Mouse (Mus musculus) midbrain, embryonic 10.5 days (tissue): ENCODE data around the gene Rapgef3. TPM values are rescaled to one million over a fixed set of nuclear protein-coding genes. Genes with fewer than 3 reads are reported as not detected.

Experiments
- DNase-seq: peaks from one replicate; pipeline ENCODE4 v3.0.0-alpha.2; 2017; ENCODE audit warnings: low spot score
- H3K27ac ChIP-seq: fragments of 300-500 bp; sonication (generic); replicated peaks from 2 replicates; pipeline ENCODE4 v1.5.1; 2016; ENCODE audit warnings: mild to moderate bottlenecking
- H3K27me3 ChIP-seq: fragments of 300-500 bp; sonication (generic); 2 replicates; pipeline ENCODE4 v1.6.1; 2016; ENCODE audit warnings: low read depth, mild to moderate bottlenecking; ENCODE audit not compliant: poor library complexity, severe bottlenecking
- H3K36me3 ChIP-seq: fragments of 300-500 bp; sonication (generic); 2 replicates; pipeline ENCODE4 v1.6.1; 2016; ENCODE audit warnings: mild to moderate bottlenecking, moderate library complexity
- H3K4me1 ChIP-seq: fragments of 300-500 bp; sonication (generic); 2 replicates; pipeline ENCODE4 v1.6.1; 2016
- H3K4me3 ChIP-seq: fragments of 300-500 bp; sonication (generic); 2 replicates; pipeline ENCODE4 v1.5.1; 2016; ENCODE audit warnings: mild to moderate bottlenecking, moderate library complexity
- H3K9me3 ChIP-seq: fragments of 300-500 bp; sonication (generic); replicated peaks from 2 replicates; pipeline ENCODE4 v1.6.1; 2016; ENCODE audit warnings: mild to moderate bottlenecking
- WGBS: fragments of 180-500 bp; shearing (Covaris S2); methylation state at CpG from one replicate; pipeline ENCODE4 v1.1.7; 2016; 5-methylcytosine and 5-hydroxymethylcytosine counted together
- polyA plus RNA-seq: library from polyadenylated mRNA; unstranded; fragments of >200 nt; fragmentation: Nextera tagmentation; extraction: Ambion mirVana; gene quantifications from 2 replicates; pipeline ENCODE4 v1.2.1, GENCODE M21; 2016

Gene Rapgef3
- polyA plus RNA-seq, 1 experiment from 2014 or later: 5.3 TPM

DNA sequence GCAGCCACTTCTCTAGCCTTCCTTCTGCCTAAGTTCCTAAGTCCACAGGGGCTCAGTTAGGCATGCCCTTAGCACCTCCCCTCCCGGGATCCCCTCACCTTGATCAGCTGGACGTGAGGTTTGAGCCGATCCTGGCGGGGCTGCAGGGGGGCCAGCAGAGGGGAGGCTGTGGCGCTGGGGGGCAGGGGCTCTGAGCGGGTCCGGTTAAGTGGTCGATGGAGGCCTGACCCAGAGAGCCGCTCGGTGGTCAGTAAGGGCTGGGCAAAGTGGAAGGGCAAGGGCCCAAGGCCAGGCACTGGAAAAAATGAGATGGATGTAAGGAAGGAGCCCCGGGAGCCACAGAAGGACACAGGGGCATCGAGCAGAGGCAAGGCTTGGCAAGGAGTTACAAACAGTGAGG lies 40.1 kb upstream of the Rapgef3 start:
- no peaks in the 10 kb centered on the region for H3K9me3 ChIP-seq
- H3K4me3 ChIP-seq: no peak overlapping the region
- H3K27ac ChIP-seq: no peak overlapping the region
- H3K27me3 ChIP-seq: no peaks in the 10 kb centered on the region
- WGBS: 79% methylated on average over 12 of the region's 12 CpGs
- peaks cover 18% of the 10 kb centered on the region for H3K4me1 ChIP-seq
- H3K36me3 ChIP-seq: peaks cover 69% of the 10 kb centered on the region
- no peak for DNase-seq

DNA sequence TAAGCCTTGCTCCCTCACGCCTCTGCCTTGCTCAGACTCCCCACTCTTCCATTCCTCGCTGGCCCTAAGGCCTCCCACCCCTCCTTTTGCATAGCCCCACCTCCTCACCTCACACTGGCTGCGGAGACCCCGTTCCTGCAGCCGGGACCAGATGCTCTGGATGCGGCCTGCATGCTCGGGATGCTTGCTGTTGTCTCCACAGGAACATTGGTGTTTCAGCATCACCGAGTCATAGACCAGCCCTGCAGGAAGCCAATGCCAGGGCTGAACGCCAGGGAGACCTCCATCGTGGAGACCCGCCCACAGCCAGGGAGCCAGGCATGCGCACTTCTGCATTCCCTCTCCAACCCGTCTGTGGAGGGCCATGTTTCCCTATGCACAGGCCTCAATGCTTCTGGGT lies 34.8 kb upstream of the Rapgef3 start:
- Histone ChIP-seq H3K9me3 (no peaks in the 10 kb centered on the region), H3K4me3 (peak overlapping the region; percentile 47), H3K27ac (peak overlapping the region; percentile 75), H3K4me1 (peaks cover 56% of the 10 kb centered on the region), H3K36me3 (peaks cover 67% of the 10 kb centered on the region), H3K27me3 (no peaks in the 10 kb centered on the region; the same call in 1 of the 2 replicates)
- WGBS: 10% methylated on average over 13 of the region's 13 CpGs
- peak; percentile 71 for DNase-seq

DNA sequence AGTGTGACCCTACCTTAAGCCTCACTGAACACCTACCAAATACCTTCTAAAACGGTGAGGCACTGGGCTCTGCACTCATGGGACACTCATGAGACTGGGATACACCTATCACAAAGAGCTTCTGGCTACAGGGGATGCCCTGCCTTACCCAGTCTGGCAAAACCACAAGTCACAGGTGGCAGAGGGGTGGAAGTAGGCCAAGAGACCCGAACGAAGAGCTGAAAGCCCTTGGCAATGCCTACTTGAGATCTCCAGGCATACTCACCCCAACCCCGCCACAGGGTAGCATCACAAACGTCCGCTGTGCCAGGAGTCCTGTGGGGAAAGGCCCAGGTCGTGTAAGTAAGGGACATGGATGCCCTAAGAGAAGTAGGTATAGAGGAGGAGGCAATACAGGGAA lies 34.0 kb upstream of the Rapgef3 start:
- no peaks in the 10 kb centered on the region for H3K9me3 ChIP-seq
- H3K4me1 ChIP-seq: peaks cover 62% of the 10 kb centered on the region
- 0 out of 2 replicates have a peak overlapping the region, but pooled peaks have one; percentile 75 for H3K27ac ChIP-seq
- WGBS: 82% methylated on average over 7 of the region's 7 CpGs
- H3K36me3 ChIP-seq: peaks cover 67% of the 10 kb centered on the region
- H3K4me3 ChIP-seq: no peak overlapping the region
- no peak for DNase-seq
- H3K27me3 ChIP-seq: no peaks in the 10 kb centered on the region; the same call in 1 of the 2 replicates

DNA sequence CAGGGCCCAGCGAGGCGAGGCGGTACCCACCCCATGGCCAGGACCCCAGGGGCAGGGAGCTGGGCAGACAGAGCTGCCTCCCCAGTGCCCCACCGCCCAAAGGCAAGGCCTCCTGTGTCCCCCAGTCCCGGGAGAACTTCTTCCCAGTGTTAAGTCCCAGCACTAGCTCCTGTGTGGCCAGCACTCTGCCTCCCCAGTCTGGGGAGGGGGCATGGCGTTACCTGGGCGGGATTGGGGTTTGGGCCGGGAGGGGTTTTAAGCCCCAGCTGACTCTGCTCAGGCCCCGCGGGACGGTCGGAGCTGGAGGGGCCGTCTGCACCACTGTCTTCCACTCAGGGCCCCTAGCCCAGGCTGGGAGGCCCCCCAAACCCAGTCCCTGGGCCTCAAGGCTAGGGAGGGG lies 33.1 kb upstream of the Rapgef3 start:
- WGBS: 85% methylated on average over 13 of the region's 13 CpGs
- H3K36me3 ChIP-seq: peaks cover 67% of the 10 kb centered on the region

DNA sequence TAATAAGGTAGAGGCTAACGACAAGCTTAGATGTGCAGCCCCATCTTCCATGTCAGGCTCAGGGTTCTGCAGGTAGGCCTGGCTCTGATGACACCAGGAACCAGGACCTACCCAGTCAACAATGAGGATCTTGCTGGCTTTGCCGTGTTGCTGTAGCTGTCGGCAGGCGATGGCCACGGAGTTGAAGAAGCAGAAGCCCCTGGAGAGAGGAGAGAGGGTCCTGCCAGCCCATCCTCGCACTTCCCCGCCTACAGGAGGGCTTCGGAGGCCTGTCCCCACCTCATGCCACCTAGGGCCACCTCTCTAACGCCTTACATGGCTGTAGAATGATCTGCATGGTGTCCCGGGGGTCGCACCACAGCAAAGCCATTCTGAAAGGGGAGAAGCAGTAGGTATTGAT lies 31.7 kb upstream of the Rapgef3 start:
- 84% methylated on average over 11 of the region's 11 CpGs for WGBS
- Histone ChIP-seq H3K36me3 (peaks cover 74% of the 10 kb centered on the region), H3K4me1 (peaks cover 56% of the 10 kb centered on the region), H3K9me3 (no peaks in the 10 kb centered on the region), H3K4me3 (no peak overlapping the region), H3K27ac (peak overlapping the region; percentile 55), H3K27me3 (no peaks in the 10 kb centered on the region; the same call in 1 of the 2 replicates)
- no peak for DNase-seq

More for the DNA sequence above, 33.1 kb upstream of the Rapgef3 start:
- H3K27me3 ChIP-seq: no peaks in the 10 kb centered on the region; the same call in 1 of the 2 replicates
- DNase-seq: no peak
- H3K27ac ChIP-seq: peak overlapping the region; percentile 56
- H3K4me1 ChIP-seq: peaks cover 56% of the 10 kb centered on the region
- no peaks in the 10 kb centered on the region for H3K9me3 ChIP-seq
- no peak overlapping the region for H3K4me3 ChIP-seq

DNA sequence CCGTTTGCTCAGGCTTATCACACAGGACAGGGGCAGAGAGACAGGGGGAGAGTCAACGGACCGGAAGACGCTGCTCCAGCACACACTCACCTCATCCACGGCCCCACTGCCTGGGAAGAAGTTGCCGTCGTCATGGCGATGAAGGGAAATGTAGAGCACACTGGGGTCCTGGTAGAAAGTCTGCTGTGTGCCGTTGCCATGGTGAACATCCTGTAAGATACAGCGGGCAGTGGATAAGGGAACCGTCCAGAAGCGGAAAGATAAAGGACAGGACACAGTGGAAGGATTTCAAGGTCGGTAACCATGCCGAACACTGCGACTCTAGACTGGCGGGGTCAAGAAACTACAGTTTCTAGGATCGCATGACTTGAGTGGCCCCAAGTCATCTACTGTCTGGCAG lies 30.4 kb upstream of the Rapgef3 start:
- peak overlapping the region; percentile 67 for H3K27ac ChIP-seq
- peak; percentile 80 for DNase-seq
- H3K36me3 ChIP-seq: peaks cover 81% of the 10 kb centered on the region
- H3K27me3 ChIP-seq: no peaks in the 10 kb centered on the region; the same call in 1 of the 2 replicates
- H3K4me3 ChIP-seq: no peak overlapping the region
- H3K4me1 ChIP-seq: peaks cover 56% of the 10 kb centered on the region
- WGBS: 42% methylated on average over 17 of the region's 17 CpGs
- H3K9me3 ChIP-seq: no peaks in the 10 kb centered on the region

DNA sequence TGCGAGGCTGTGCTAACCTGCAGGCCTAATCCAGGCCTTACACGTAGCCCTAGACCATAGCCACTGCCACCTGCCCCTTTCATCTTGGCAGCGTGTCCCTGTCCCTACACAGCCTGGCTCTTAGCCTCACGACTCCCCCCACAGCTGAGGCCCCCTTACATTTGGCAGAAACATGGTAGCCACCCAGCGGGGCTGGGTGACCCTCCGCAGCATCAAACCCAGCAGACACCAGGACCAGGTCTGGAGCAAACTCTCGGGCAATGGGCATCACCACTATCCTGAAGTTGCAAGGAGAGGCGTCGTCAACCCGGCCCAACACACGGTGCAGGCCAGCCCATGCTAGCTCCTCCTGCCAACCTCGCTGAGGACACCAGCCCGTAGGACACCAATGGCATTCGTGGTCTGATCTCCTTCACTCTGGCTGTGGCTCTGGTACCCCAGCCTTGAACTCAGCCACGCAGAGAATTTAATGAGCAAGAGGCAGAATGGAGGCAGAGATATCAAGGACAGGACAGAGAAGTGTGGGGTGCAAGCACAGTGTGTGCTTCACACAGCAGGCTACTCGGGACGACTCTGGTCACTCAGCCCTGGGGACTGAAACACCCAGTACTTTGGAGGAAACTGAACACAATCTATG lies 29.0 kb upstream of the Rapgef3 start:
- Histone ChIP-seq H3K4me1 (peaks cover 43% of the 10 kb centered on the region), H3K27me3 (no peaks in the 10 kb centered on the region; the same call in 1 of the 2 replicates), H3K36me3 (peaks cover 87% of the 10 kb centered on the region), H3K27ac (peak overlapping the region; percentile 58), H3K9me3 (no peaks in the 10 kb centered on the region), H3K4me3 (no peak overlapping the region)
- WGBS: 93% methylated on average over 17 of the region's 17 CpGs
- DNase-seq: no peak

DNA sequence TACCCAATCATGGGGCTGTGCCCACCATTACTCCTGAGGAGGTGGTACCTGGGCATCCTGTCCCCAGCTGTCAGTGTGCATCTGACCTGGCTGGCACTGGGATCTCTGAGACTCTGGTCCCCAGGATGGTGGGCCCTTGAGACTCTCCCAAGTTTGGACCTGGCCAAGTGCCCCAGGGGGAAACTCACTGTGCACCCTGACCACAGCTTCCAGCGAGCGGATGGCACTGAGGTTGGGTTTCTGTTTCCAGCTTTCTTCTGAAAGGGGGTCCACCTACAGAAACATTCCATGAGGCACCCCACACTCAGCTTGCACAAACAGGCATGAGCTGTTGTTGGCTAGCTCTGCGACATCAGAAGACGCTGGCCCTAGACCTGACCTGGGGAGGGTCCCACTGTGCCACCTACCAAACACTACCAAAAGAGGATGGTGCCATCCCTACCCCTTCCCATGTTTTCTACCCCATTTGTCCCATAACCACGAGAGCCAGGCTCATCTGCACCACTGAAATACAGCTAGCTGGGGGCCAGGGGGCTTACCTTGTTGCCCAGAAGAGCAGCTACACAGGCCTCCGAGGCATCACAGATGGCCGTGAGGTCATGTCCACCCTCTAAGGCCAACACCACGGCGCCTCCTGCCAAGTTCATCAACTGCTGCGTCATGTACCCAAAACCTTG lies 27.9 kb upstream of the Rapgef3 start:
- DNase-seq: no peak
- Histone ChIP-seq H3K27me3 (no peaks in the 10 kb centered on the region), H3K4me3 (no peak overlapping the region), H3K4me1 (peaks cover 34% of the 10 kb centered on the region), H3K27ac (no peak overlapping the region), H3K9me3 (no peaks in the 10 kb centered on the region), H3K36me3 (peaks cover 87% of the 10 kb centered on the region)
- WGBS: 94% methylated on average over 10 of the region's 10 CpGs

DNA sequence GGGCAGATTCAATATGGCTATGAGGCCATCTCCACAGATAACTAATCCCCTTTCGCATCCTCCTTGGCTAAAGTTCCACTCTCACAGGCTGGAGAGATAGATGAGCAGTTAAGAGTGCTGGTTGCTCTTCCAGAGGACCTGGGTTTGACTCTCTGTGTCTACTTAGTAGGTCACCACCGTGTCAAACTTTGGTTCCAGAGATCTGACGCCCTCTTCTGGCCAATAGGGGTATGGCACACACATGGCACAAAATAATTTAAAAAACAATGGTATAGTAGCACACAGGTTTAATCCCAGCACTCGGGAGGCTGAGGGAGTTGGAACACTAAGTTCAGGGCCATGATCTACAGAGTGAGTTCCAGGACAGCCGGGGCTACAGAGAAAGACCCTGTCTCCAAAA lies 26.5 kb upstream of the Rapgef3 start:
- Histone ChIP-seq H3K4me3 (no peak overlapping the region), H3K27me3 (no peaks in the 10 kb centered on the region), H3K4me1 (peaks cover 23% of the 10 kb centered on the region), H3K9me3 (no peaks in the 10 kb centered on the region), H3K36me3 (peaks cover 80% of the 10 kb centered on the region), H3K27ac (no peak overlapping the region)
- DNase-seq: no peak
- 70% methylated on average over 5 of the region's 5 CpGs for WGBS

DNA sequence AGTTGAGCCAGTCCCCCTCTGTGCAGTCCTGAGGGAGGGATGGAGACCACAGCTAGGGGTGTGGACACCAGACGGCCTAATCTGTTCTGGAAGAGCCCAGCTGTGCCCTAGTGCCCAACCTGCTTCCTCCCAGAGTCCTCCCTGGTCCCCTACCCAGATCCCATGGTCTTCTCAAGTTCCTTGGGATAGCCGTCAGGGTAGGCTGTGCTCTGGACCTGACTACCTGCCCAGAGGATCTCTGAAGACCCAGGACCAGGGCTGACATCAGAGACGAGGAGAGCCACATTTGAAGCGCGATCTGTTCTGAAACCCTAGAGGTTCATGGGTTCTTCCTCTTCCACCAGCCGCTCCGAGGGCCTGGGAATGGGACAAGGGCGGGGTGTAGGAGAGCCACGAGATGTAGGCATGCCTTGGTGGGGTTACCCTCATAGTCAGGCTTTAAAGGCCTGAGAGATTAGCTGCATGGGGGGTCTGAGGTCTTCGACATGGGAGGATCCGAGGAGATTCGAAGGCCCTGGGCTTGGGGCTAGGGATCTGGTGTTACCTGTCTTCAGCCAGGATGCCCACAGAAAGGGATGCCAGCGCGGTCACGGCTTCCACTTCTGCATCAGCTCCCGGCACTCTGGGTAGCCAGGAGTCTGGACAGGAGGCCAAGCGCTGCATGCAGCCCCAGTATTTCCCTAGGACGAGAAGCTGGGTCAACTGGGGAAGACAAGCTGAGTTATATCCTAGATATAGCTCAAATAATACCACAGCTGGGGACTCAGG lies 25.8 kb upstream of the Rapgef3 start:
- Histone ChIP-seq H3K4me1 (peaks cover 20% of the 10 kb centered on the region), H3K36me3 (peaks cover 79% of the 10 kb centered on the region), H3K4me3 (no peak overlapping the region), H3K27ac (no peak overlapping the region), H3K27me3 (no peaks in the 10 kb centered on the region), H3K9me3 (no peaks in the 10 kb centered on the region)
- WGBS: 92% methylated on average over 18 of the region's 18 CpGs
- no peak for DNase-seq

DNA sequence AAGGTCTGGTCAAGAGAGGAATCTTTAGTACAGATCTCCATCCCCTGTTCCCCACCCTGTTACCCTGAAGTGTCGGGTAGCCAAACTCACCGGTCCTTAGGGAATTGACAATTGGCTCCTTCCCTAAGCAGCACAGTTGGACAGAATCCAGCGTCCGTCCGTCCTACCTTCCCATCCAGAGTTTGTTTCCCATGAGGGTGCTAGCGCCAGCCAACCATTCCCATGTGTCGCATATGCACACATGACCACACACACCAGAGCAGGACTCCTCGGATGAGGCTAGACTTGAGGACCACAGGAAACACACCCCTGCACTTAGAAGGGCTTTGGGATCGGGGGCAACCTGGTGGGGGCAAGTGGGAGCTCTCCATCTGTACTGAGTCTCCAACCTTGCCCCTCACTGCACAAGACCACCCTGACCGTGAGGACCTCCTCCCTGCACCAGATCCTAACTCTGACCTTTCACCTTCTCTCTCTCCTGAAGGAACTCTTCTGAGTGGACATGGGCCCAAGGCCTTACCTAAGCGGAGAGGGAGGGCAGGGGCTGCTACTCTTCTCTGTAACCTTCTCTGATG lies 23.4 kb upstream of the Rapgef3 start:
- Histone ChIP-seq H3K4me3 (no peak overlapping the region), H3K27ac (no peak overlapping the region), H3K36me3 (peaks cover 58% of the 10 kb centered on the region), H3K27me3 (no peaks in the 10 kb centered on the region), H3K9me3 (no peaks in the 10 kb centered on the region), H3K4me1 (peaks cover 16% of the 10 kb centered on the region; the same call in 1 of the 2 replicates)
- DNase-seq: no peak
- WGBS: 93% methylated on average over 11 of the region's 11 CpGs

DNA sequence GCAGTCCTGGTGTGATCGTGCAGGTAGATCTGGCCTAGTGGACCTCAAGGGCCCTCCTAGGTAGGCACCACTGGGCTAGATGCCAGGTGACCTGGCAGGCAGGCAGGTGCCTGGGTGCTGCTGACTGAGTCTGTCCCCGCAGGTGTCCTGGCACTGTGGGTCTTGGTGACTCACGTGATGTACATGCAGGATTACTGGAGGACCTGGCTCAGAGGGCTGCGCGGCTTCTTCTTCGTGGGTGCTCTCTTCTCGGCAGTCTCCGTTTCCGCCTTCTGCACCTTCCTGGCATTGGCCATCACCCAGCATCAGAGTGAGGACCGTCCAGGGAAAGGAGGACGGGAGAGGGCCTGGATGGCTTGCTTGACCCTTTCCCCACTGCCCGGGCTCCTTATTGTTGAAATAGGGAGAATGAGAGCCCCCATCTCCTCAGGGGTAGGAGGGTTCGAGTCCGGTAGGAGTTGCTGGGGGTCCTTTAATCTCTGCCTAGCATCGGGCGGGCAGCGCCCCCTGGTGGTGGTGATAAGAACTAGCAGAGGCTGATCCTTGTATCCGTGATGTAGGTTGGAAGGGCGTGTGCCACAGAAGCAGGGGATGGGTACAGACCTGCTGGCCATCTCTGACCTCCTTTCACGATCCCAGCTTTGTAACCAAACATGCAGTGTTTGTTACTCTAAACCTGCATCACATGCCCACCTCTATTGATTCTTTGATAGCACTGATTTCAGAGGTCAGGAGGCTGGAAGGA lies 22.2 kb upstream of the Rapgef3 start:
- Histone ChIP-seq H3K4me1 (peaks cover 21% of the 10 kb centered on the region), H3K27ac (no peak overlapping the region), H3K4me3 (no peak overlapping the region), H3K9me3 (no peaks in the 10 kb centered on the region), H3K36me3 (peaks cover 45% of the 10 kb centered on the region), H3K27me3 (peaks cover 6% of the 10 kb centered on the region; the same call in 1 of the 2 replicates)
- WGBS: 56% methylated on average over 20 of the region's 20 CpGs
- DNase-seq: peak; percentile 51
